Mouse (Mus musculus): ENCODE measurements around the gene Cryz.

- TF ChIP-seq CTCF (IDR thresholded peaks at IDR 0.05; ENCODE audit: borderline replicate concordance, insufficient read depth, low read length) (no peak), POLR2A (IDR thresholded peaks at IDR 0.05; ENCODE audit: low read depth, low read length) (no peak)
Measured at GRCm38 (mm10) chr3:154602141-154602540, 5.6 kb downstream of the Cryz start.

Measured in embryonic fibroblast, embryonic 13.5 days (primary cell).